Mouse (Mus musculus) mouse trophoblast stem cell (cell line): ENCODE measurements around the gene Mon1b.

ENCODE experiments used
- in situ Hi-C, 2 experiments: fragments of 300-500 bp; cut with MseI, MboI; formaldehyde crosslinking; loops; 2 replicates in 1 of 2; 3 replicates in 1 of 2; pipeline ENCODE4 v1.15.1; 2025

The Mon1b gene

GRCm38 (mm10) chr8:113634670-113635591 is at the start of gene Mon1b:
Mon1b (plus strand) TSS chr8:113635587.
- in situ Hi-C loops = loop anchor here (5.0 kb wide), 2 partner anchors 48 to 53 kb away; no protein-coding TSS in a partner anchor

GRCm38 (mm10) chr8:113598401-113598800 is 37.0 kb upstream of the Mon1b start:
- in situ Hi-C loops = loop anchor here in 1 of 2 experiments (25.0 kb wide), 1 partner anchor 486 kb away; no protein-coding TSS in a partner anchor

- in situ Hi-C loops = loop anchor here (5.0 kb wide), 2 partner anchors 45 to 50 kb away; no protein-coding TSS in a partner anchor
Observed at GRCm38 (mm10) chr8:113632634-113633033, 2.8 kb upstream of the Mon1b start.

GRCm38 (mm10) chr8:113634161-113634560 is 1.2 kb upstream of the Mon1b start:
- in situ Hi-C loops = loop anchor here (5.0 kb wide), 2 partner anchors 47 to 52 kb away; no protein-coding TSS in a partner anchor

GRCm38 (mm10) chr8:113635592-113636279 is 349 bp downstream of the Mon1b start:
- in situ Hi-C loops = no loop called here

- in situ Hi-C loops = no loop called here
Observed at GRCm38 (mm10) chr8:113636280-113636628, 867 bp downstream of the Mon1b start.

- in situ Hi-C loops = no loop called here
Observed at GRCm38 (mm10) chr8:113640357-113640756, 5.0 kb downstream of the Mon1b start.

- in situ Hi-C loops = no loop called here
Observed at GRCm38 (mm10) chr8:113642926-113643325, 7.5 kb downstream of the Mon1b start, which contains the start of gene Syce1l. Syce1l (plus strand) TSS chr8:113643213.

- in situ Hi-C loops = no loop called here
Observed at GRCm38 (mm10) chr8:113643479-113644210, 8.3 kb downstream of the Mon1b start.

GRCm38 (mm10) chr8:113645220-113645619 is 9.8 kb downstream of the Mon1b start:
- in situ Hi-C loops = no loop called here

GRCm38 (mm10) chr8:113652450-113652849 is 17.1 kb downstream of the Mon1b start:
- in situ Hi-C loops = loop anchor here in 1 of 2 experiments (25.0 kb wide), 1 partner anchor 710 kb away; no protein-coding TSS in a partner anchor

GRCm38 (mm10) chr8:113653151-113653550 is 17.8 kb downstream of the Mon1b start:
- in situ Hi-C loops = loop anchor here in 1 of 2 experiments (25.0 kb wide), 1 partner anchor 709 kb away; no protein-coding TSS in a partner anchor

GRCm38 (mm10) chr8:113656154-113656553 is 20.8 kb downstream of the Mon1b start:
- in situ Hi-C loops = loop anchor here in 1 of 2 experiments (25.0 kb wide), 1 partner anchor 706 kb away; no protein-coding TSS in a partner anchor

- in situ Hi-C loops = loop anchor here in 1 of 2 experiments (25.0 kb wide), 1 partner anchor 706 kb away; no protein-coding TSS in a partner anchor
Observed at GRCm38 (mm10) chr8:113656681-113657298, 21.4 kb downstream of the Mon1b start.

- in situ Hi-C loops = loop anchor here (10.0 to 25.0 kb wide), 3 partner anchors 185 to 715 kb away; partner anchors contain the start of gene Adamts18 (in 1 of the 2)
Observed at GRCm38 (mm10) chr8:113660128-113660527, 24.7 kb downstream of the Mon1b start.

GRCm38 (mm10) chr8:113664544-113664943 is 29.2 kb downstream of the Mon1b start:
- in situ Hi-C loops = loop anchor here (10.0 to 25.0 kb wide), 3 partner anchors 180 to 710 kb away; partner anchors contain the start of gene Adamts18 (in 1 of the 2)

- in situ Hi-C loops = loop anchor here (5.0 to 25.0 kb wide), 5 partner anchors 180 to 710 kb away; partner anchors contain the start of gene Adamts18 (in 1 of the 2)
Observed at GRCm38 (mm10) chr8:113665036-113665435, 29.6 kb downstream of the Mon1b start.

GRCm38 (mm10) chr8:113665951-113666350 is 30.6 kb downstream of the Mon1b start:
- in situ Hi-C loops = loop anchor here (5.0 to 25.0 kb wide), 5 partner anchors 179 to 709 kb away; partner anchors contain the start of gene Adamts18 (in 1 of the 2)

GRCm38 (mm10) chr8:113666714-113667432 is 31.5 kb downstream of the Mon1b start:
- in situ Hi-C loops = loop anchor here (5.0 to 25.0 kb wide), 5 partner anchors 178 to 708 kb away; partner anchors contain the start of gene Adamts18 (in 1 of the 2)
